Mouse (Mus musculus) midbrain, embryonic 10.5 days (tissue): Measurements from ENCODE around the gene Pld4. TPM values are rescaled to one million over a fixed set of nuclear protein-coding genes. Genes with fewer than 3 reads are reported as not detected.

Source experiments
- DNase-seq: peaks from one replicate; pipeline ENCODE4 v3.0.0-alpha.2; 2017; ENCODE audit warnings: low spot score
- H3K27ac ChIP-seq: fragments of 300-500 bp; sonication (generic); replicated peaks from 2 replicates; pipeline ENCODE4 v1.5.1; 2016; ENCODE audit warnings: mild to moderate bottlenecking
- H3K27me3 ChIP-seq: fragments of 300-500 bp; sonication (generic); 2 replicates; pipeline ENCODE4 v1.6.1; 2016; ENCODE audit warnings: low read depth, mild to moderate bottlenecking; ENCODE audit not compliant: poor library complexity, severe bottlenecking
- H3K36me3 ChIP-seq: fragments of 300-500 bp; sonication (generic); 2 replicates; pipeline ENCODE4 v1.6.1; 2016; ENCODE audit warnings: mild to moderate bottlenecking, moderate library complexity
- H3K4me1 ChIP-seq: fragments of 300-500 bp; sonication (generic); 2 replicates; pipeline ENCODE4 v1.6.1; 2016
- H3K4me3 ChIP-seq: fragments of 300-500 bp; sonication (generic); 2 replicates; pipeline ENCODE4 v1.5.1; 2016; ENCODE audit warnings: mild to moderate bottlenecking, moderate library complexity
- H3K9me3 ChIP-seq: fragments of 300-500 bp; sonication (generic); replicated peaks from 2 replicates; pipeline ENCODE4 v1.6.1; 2016; ENCODE audit warnings: mild to moderate bottlenecking
- WGBS: fragments of 180-500 bp; shearing (Covaris S2); methylation state at CpG from one replicate; pipeline ENCODE4 v1.1.7; 2016; 5-methylcytosine and 5-hydroxymethylcytosine counted together
- polyA plus RNA-seq: library from polyadenylated mRNA; unstranded; fragments of >200 nt; fragmentation: Nextera tagmentation; extraction: Ambion mirVana; gene quantifications from 2 replicates; pipeline ENCODE4 v1.2.1, GENCODE M21; 2016

The Pld4 gene
- polyA plus RNA-seq, 1 experiment from 2014 or later: 3.7 TPM

DNA sequence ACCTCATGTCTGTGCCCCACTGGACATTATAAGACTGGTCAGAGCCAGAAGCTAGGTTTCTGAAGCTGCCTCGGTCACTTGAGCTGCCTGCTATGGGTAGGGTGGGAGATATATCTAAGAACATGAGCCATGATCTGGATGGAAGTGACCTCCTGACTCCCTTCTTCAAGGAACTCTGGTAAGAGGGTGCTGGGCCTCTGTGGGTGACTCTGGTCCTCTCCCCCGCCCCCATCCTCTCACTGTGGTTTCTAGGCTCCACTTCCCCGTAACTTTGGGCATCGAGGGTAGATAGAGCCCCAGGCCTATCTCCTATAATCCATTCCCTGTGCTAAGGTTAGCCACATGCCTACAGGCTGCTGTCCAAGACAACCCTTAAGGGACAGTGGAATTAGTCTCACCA lies 956 bp downstream of the Pld4 start:
- 87% methylated on average over 4 of the region's 4 CpGs for WGBS
- H3K4me3 ChIP-seq: no peak overlapping the region
- H3K27ac ChIP-seq: no peak overlapping the region
- H3K9me3 ChIP-seq: 0 out of 2 replicates have a peak, but pooled peaks cover 3% of the 10 kb centered on the region
- 0 out of 2 replicates have a peak, but pooled peaks cover 3% of the 10 kb centered on the region for H3K4me1 ChIP-seq
- no peak for DNase-seq
- no peaks in the 10 kb centered on the region for H3K36me3 ChIP-seq
- H3K27me3 ChIP-seq: no peaks in the 10 kb centered on the region

DNA sequence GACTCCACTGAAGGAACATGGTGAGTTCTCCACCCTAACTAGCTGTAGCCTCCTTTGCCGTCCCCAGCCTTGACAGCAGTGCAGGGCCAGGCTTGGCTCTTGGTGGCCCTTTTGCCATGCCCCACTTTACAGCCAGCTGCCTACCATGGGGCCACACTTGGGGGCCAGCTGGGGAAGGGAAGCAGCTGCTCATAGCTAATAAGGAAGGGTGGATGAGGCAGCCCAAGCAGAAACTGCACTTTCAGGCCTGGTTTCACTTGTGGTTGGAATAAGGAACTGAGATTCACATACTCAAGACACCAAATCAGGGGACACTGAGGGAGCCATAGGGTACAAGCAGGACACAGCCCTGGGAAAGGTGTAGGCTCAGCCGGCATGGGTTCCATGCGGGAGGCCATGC lies 1.6 kb downstream of the Pld4 start:
- H3K4me3 ChIP-seq: no peak overlapping the region
- 79% methylated on average over 3 of the region's 3 CpGs for WGBS

DNA sequence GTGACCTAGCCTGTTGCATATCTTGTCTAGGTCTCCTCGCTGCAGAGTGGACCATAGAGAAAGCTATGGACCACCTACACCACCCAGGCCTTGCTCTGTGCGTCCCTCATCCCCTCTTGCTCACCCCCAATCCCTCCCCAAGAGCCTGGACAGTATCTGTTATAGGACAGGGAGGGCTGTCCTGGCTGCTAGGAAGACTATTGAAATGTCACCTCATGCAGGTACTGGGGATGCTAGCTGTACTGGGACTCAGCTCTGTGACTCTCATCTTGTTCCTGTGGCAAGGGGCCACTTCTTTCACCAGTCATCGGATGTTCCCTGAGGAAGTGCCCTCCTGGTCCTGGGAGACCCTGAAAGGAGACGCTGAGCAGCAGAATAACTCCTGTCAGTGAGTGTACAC lies 2.7 kb downstream of the Pld4 start:
- no peak overlapping the region for H3K27ac ChIP-seq
- H3K9me3 ChIP-seq: 0 out of 2 replicates have a peak, but pooled peaks cover 3% of the 10 kb centered on the region
- no peaks in the 10 kb centered on the region for H3K36me3 ChIP-seq
- no peaks in the 10 kb centered on the region for H3K27me3 ChIP-seq
- DNase-seq: no peak
- 81% methylated on average over 4 of the region's 4 CpGs for WGBS
- no peak overlapping the region for H3K4me3 ChIP-seq
- H3K4me1 ChIP-seq: 0 out of 2 replicates have a peak, but pooled peaks cover 3% of the 10 kb centered on the region

More for the DNA sequence above, 1.6 kb downstream of the Pld4 start:
- H3K9me3 ChIP-seq: 0 out of 2 replicates have a peak, but pooled peaks cover 3% of the 10 kb centered on the region
- H3K36me3 ChIP-seq: no peaks in the 10 kb centered on the region
- no peak for DNase-seq
- H3K4me1 ChIP-seq: 0 out of 2 replicates have a peak, but pooled peaks cover 3% of the 10 kb centered on the region
- H3K27ac ChIP-seq: no peak overlapping the region
- H3K27me3 ChIP-seq: no peaks in the 10 kb centered on the region

DNA sequence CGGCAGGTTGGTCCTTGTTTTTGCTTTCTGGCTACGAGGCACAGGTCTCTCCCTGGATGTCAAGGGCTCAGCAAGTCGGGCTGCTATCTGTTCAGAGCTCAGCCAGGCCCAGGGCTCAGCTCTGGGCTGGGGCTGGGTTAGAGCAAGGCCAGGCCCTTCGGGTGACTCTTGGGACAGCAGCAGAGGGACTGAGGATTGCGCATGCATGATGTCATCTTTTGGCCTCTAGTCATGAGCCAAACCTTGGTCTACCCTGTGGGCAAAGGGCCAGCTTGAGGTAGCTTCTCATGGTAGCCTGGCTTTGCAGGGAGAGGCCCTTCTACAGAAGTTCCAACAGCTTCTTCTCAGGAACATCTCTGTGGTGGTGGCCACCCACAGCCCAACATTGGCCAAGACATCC lies 3.7 kb downstream of the Pld4 start:
- H3K4me1 ChIP-seq: 0 out of 2 replicates have a peak, but pooled peaks cover 3% of the 10 kb centered on the region
- no peak overlapping the region for H3K4me3 ChIP-seq
- H3K27me3 ChIP-seq: no peaks in the 10 kb centered on the region
- H3K27ac ChIP-seq: no peak overlapping the region
- 88% methylated on average over 5 of the region's 5 CpGs for WGBS
- 0 out of 2 replicates have a peak, but pooled peaks cover 3% of the 10 kb centered on the region for H3K9me3 ChIP-seq
- H3K36me3 ChIP-seq: no peaks in the 10 kb centered on the region
- no peak for DNase-seq

DNA sequence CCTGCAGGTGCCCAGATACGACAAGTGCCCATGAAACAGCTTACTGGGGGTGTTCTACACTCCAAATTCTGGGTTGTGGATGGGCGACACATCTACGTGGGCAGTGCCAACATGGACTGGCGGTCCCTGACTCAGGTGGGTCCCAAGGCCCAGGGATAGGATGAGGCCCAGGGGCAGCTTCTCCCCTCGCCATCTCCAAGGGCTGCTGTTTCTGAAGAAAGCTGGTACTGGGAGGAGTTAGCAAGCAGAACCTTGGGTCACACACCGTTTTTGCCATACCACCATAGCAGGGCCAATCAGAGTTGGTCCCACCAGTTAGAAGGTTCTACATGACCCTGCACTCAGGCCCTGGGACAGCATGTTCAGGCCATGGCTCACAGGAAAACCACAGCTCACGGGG lies 4.5 kb downstream of the Pld4 start:
- Histone ChIP-seq H3K4me3 (no peak overlapping the region), H3K27ac (no peak overlapping the region), H3K27me3 (no peaks in the 10 kb centered on the region), H3K9me3 (no peaks in the 10 kb centered on the region), H3K4me1 (0 out of 2 replicates have a peak, but pooled peaks cover 3% of the 10 kb centered on the region), H3K36me3 (no peaks in the 10 kb centered on the region)
- WGBS: 87% methylated on average over 7 of the region's 7 CpGs
- no peak for DNase-seq

DNA sequence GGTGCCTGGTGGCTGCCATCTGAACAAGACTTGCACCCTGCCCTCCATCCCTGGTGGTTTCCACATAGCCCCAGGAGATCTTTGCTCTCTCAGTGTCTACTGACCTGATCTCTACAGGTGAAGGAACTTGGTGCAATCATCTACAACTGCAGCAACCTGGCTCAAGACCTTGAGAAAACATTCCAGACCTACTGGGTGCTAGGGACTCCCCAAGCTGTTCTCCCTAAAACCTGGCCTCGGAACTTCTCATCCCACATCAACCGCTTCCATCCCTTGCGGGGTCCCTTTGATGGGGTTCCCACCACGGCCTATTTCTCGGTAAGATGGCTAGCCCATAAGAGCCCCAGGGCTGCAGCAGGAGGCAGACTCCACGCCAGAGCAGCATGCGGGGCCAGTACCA lies 6.1 kb downstream of the Pld4 start:
- no peaks in the 10 kb centered on the region for H3K9me3 ChIP-seq
- no peak for DNase-seq
- H3K4me3 ChIP-seq: no peak overlapping the region
- no peak overlapping the region; the same call in 1 of the 2 replicates for H3K27ac ChIP-seq
- no peaks in the 10 kb centered on the region for H3K4me1 ChIP-seq
- WGBS: 92% methylated on average over 7 of the region's 7 CpGs
- no peaks in the 10 kb centered on the region for H3K27me3 ChIP-seq
- H3K36me3 ChIP-seq: no peaks in the 10 kb centered on the region

DNA sequence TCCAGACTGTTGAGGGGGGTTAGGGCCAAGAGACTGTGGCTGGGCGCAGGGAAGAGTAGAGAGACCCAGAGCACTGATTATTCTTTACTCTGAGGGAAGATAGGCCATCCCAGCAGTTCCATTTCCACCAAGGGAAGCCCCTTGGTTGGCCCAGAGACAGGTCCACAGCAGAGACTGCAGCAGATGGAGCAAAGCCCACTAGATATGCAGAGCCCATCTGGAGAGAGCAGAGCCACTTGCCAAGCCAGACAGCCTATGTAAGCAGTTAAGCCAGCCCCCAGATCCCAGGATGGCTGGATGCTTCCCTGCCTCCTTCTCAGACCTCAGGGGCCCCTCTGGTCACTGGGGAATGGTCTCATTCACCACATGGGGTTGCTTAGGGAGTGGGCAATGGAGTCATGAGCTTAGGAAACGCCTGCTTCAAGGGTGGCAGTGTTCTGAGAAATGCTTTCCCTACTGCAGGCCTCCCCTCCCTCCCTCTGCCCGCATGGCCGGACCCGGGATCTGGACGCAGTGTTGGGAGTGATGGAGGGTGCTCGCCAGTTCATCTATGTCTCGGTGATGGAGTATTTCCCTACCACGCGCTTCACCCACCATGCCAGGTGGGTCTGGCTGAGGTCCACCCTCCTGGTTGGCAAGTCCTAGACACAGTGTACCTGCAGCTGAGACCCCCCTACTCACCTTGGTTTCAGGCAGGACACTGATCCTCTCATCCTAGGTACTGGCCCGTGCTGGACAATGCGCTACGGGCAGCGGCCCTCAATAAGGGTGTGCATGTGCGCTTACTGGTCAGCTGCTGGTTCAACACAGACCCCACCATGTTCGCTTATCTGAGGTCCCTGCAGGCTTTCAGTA lies 6.8 kb downstream of the Pld4 start:
- Histone ChIP-seq H3K9me3 (no peaks in the 10 kb centered on the region), H3K4me3 (no peak overlapping the region), H3K4me1 (no peaks in the 10 kb centered on the region), H3K36me3 (no peaks in the 10 kb centered on the region), H3K27me3 (no peaks in the 10 kb centered on the region), H3K27ac (no peak overlapping the region; the same call in 1 of the 2 replicates)
- DNase-seq: no peak
- WGBS: 89% methylated on average over 16 of the region's 16 CpGs

DNA sequence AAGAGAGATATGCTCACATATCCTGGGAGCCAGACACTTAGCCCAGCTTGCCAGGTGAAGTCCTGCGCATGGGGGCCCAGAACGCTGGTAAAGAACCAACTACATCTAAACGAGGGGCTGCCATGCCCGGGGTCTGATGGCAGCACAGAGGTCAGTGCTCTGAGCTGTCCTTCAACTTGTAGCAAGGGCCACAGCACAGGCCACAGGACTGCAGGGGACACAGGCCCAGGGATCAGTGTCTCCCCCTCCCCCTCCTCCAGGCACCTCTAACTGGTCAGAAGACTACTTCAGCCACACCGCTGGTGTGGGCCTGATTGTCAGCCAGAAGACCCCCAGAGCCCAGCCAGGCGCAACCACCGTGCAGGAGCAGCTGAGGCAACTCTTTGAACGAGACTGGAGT lies 7.7 kb downstream of the Pld4 start:
- H3K4me3 ChIP-seq: no peak overlapping the region
- H3K27me3 ChIP-seq: no peaks in the 10 kb centered on the region
- no peaks in the 10 kb centered on the region for H3K36me3 ChIP-seq
- DNase-seq: no peak
- H3K9me3 ChIP-seq: no peaks in the 10 kb centered on the region
- no peaks in the 10 kb centered on the region for H3K4me1 ChIP-seq
- no peak overlapping the region for H3K27ac ChIP-seq
- 90% methylated on average over 8 of the region's 8 CpGs for WGBS

DNA sequence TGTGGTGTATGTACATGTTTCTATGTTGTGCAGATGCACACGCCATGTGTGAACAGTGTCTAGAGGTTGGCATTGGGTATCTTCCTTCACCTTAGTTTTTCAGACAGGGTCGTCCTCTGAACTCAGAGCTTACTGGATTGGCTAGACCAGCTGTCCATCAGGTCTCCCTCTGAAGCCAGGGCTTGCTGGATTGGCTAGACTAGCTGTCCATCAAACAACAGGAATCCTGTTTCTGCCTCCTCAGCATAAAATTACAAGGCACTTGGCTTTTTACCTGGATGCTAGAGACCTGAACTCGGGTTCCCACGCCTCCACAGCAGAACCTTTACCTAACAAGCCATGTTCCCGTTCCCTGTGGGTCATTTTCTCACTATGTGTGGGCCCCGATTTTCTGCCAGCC lies 8.6 kb downstream of the Pld4 start:
- Histone ChIP-seq H3K4me1 (0 out of 2 replicates have a peak, but pooled peaks cover 3% of the 10 kb centered on the region), H3K27me3 (no peaks in the 10 kb centered on the region), H3K36me3 (no peaks in the 10 kb centered on the region), H3K27ac (no peak overlapping the region), H3K9me3 (no peaks in the 10 kb centered on the region), H3K4me3 (no peak overlapping the region)
- WGBS: 87% methylated on average over 6 of the region's 6 CpGs
- no peak for DNase-seq

DNA sequence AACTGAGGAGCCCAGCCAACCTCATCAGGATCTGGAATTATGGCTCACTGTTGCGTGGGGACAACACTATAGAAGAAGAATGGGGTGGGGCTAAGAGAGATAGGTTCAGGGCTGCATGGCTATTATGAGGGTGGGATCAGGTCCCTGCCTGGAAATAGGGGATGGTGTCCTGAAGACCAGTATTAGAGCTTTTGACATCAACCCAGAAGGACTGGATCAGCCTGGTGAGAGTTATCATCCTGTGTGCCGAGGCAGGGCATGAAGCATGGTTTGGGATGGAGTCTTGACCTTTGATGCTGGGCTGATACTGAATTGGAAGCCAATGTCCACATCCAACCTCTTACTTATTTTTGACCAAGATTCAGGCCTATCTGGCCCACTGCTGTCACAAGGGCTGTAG lies 9.3 kb downstream of the Pld4 start:
- no peak for DNase-seq
- H3K9me3 ChIP-seq: no peaks in the 10 kb centered on the region
- H3K27me3 ChIP-seq: no peaks in the 10 kb centered on the region
- 0 out of 2 replicates have a peak, but pooled peaks cover 3% of the 10 kb centered on the region for H3K4me1 ChIP-seq
- 85% methylated on average over 2 of the region's 2 CpGs for WGBS
- H3K36me3 ChIP-seq: no peaks in the 10 kb centered on the region
- no peak overlapping the region for H3K27ac ChIP-seq
- no peak overlapping the region for H3K4me3 ChIP-seq

DNA sequence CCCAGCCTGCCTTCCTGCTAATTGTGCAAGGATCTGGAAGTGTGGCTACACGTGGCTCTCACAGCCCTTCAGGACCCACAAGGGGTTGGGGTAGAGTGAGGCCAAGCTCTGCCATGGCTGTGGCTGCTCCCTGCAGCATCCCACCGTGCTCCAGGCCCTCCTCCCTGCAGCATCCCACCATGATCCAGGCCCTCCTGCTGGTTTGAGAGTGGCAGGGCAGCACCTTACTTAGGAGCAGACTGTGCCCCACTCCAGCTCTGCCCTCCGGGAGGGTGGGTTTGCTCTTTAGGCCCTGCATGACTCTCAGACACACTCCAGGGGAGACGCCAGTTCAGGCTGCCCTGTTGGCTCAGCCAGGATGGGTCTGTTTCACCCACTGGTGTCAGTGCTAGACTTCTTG lies 9.9 kb downstream of the Pld4 start:
- Histone ChIP-seq H3K36me3 (no peaks in the 10 kb centered on the region), H3K27ac (0 out of 2 replicates have a peak overlapping the region, but pooled peaks have one; percentile 13), H3K27me3 (no peaks in the 10 kb centered on the region), H3K4me3 (no peak overlapping the region), H3K9me3 (peaks cover 2% of the 10 kb centered on the region; the same call in 1 of the 2 replicates), H3K4me1 (0 out of 2 replicates have a peak, but pooled peaks cover 3% of the 10 kb centered on the region)
- WGBS: 74% methylated on average over 4 of the region's 4 CpGs
- no peak for DNase-seq

DNA sequence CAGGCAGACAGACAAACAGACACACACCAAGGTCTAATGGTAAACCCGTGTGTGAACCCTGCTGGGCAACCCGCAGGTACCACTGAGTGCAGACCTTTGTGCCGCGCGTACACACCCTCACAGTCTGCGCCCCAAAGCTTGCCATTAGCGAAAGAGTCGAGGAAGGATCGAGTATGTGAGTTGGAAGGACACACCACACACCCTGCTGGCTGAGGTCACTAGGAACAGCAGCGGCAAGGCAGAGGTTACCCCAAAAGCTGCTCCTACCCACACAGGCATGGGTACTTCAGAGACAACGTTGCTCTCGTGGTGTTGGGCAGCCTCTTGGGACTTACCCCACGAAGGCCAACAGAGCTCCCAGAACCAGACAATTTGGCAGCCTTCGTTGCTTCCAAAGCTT lies 11.9 kb downstream of the Pld4 start:
- no peak overlapping the region for H3K4me3 ChIP-seq
- DNase-seq: no peak
- H3K4me1 ChIP-seq: 0 out of 2 replicates have a peak, but pooled peaks cover 3% of the 10 kb centered on the region
- 94% methylated on average over 14 of the region's 14 CpGs for WGBS
- no peaks in the 10 kb centered on the region for H3K36me3 ChIP-seq
- H3K27me3 ChIP-seq: no peaks in the 10 kb centered on the region
- peaks cover 6% of the 10 kb centered on the region; the same call in 1 of the 2 replicates for H3K9me3 ChIP-seq
- H3K27ac ChIP-seq: no peak overlapping the region

DNA sequence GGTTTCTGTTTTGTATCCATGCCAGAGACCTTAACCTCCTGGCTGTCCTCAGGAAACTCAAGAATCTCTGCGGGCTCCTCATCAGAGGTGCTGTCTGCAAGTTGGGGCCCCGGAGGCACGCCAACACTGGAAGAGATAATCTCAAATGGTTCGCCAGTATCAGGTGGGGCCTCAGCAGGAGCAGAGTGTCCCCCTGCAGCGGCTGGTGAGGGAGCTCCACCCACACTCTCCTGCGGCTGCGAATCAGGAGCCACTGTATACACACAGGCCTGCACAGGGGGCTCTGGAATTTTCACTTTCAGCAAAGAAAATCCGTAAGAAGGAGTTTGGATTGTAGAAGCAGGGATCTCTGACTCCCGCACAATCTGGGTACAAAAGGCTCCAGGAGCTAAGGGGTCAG lies 12.9 kb downstream of the Pld4 start:
- 46% methylated on average over 9 of the region's 9 CpGs for WGBS
- Histone ChIP-seq H3K36me3 (no peaks in the 10 kb centered on the region), H3K4me1 (0 out of 2 replicates have a peak, but pooled peaks cover 3% of the 10 kb centered on the region), H3K4me3 (no peak overlapping the region), H3K27me3 (no peaks in the 10 kb centered on the region), H3K27ac (no peak overlapping the region), H3K9me3 (peaks cover 6% of the 10 kb centered on the region; the same call in 1 of the 2 replicates)
- DNase-seq: no peak
